Mouse (Mus musculus): Measurements from ENCODE around the gene Arl4c.

DNA sequence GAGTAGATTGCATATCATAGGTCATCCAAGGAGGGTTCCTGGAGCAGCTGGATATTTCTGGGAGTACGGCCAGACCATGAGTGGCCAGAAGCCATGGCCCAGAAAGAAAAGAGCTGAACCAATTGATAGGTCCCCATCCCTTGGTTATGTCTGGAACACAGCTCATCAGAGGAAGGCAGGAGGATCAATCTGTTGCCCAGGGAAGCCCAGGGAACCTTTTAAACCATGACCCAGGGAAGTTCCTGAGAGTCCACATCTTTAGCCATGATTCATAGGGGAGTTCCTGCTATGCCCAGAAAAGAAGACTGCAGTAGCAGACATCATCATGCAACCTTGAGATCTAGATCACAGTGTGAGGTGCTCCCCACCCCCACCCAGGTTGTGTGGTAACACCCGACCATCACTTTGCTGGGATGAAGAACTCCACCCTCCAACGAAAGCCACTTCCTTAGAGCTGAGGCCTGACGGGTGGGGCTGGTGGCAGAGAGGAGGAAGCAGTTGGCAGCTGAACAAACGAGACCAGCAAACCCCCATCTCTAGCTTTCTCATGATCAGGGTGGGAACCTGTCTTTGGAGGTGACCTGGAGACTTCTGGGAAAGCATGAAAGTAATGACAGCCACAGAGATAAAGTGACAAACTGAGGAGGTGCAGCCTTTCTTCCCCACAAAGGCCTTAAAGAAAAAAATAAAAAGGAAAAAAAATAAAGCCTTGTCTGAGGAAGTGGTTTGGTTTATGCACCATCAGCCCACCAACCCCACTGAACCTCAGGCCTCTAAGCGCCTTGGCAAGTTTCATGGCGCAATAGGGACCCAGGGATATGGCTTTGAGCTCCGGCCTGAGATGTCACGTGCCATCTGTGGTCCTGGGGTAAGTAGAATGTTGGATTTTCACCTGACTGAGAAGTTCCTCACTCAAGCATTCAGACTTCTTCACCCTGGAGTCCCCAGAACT lies 47.2 kb downstream of the Arl4c start:
- TF ChIP-seq CTCF (IDR thresholded peaks at IDR 0.05; ENCODE audit: borderline replicate concordance, control insufficient read depth, extremely low read depth, insufficient read depth, low read length, poor library complexity) (no peak), POLR2A (IDR thresholded peaks at IDR 0.05; ENCODE audit: control insufficient read depth, extremely low read depth, insufficient read depth, low read length, poor library complexity) (0 out of 2 replicates have a peak, but pooled peaks have one; percentile 20)

Measured in thymus, adult 2 months (tissue).